In genomic region chr17:25077771-25078372, GRCm38 (mm10) we compare ENCODE assay signal across 8 mouse cellular contexts. TPM values are rescaled to one million over a fixed set of nuclear protein-coding genes. Genes with fewer than 3 reads are reported as not detected.
DNase-seq lines count a peak whose midpoint lies in the region; ATAC-seq lines count a peak whose summit lies in the region.

No protein-coding gene starts in this region.

- H3K4me3 ChIP-seq in hindbrain, embryonic 15.5 days, result 0 out of 2 replicates have a peak overlapping the region, but pooled peaks have one; percentile 23

- WGBS in hindbrain, embryonic 15.5 days, result 52% methylated on average over 13 of the region's 13 CpGs

- no peaks in the 10 kb centered on the region for H3K27me3 ChIP-seq in hindbrain, embryonic 15.5 days

- peak overlapping the region; percentile 68 for H3K27ac ChIP-seq in hindbrain, embryonic 15.5 days (replicated peaks)

- peak; percentile 39 to 62 for DNase-seq in frontal cortex, postnatal 10 days (ENCODE audit: low spot score in 2 of 2)
- DNase-seq in brain, embryonic 18.5 days (ENCODE audit: low read depth, low spot score), result peak; percentile 6
- DNase-seq in frontal cortex, postnatal 36 days (ENCODE audit: low spot score in 2 of 2), result peak; percentile 20 to 35
- DNase-seq in layer of hippocampus, postnatal 36 days, result peak; percentile 58 to 62
- DNase-seq in lung, postnatal 14 days, result peak; percentile 90

- no peaks in the 10 kb centered on the region for H3K36me3 ChIP-seq in hindbrain, embryonic 15.5 days

- H3K4me1 ChIP-seq in hindbrain, embryonic 15.5 days (replicated peaks), result peaks cover 21% of the 10 kb centered on the region

- ATAC-seq in frontal cortex, adult (ENCODE audit: low TSS enrichment), result no peak
- ATAC-seq in hindbrain, embryonic 15.5 days (ENCODE audit: low FRiP score, low read depth), result peak; percentile 81
- no peak for ATAC-seq in activated CD4-positive, CD25-positive, alpha-beta regulatory T cell, adult 4 months

- no peaks in the 10 kb centered on the region for H3K9me3 ChIP-seq in hindbrain, embryonic 15.5 days

- H3K4me2 ChIP-seq in hindbrain, embryonic 15.5 days, result peak overlapping the region; percentile 31

- H3K9ac ChIP-seq in hindbrain, embryonic 15.5 days, result no peak overlapping the region

RNA-seq across cellular contexts. Expression of gene Tmem204, which starts 5.5 kb away (rescaled TPM):
- 10.9 TPM in 2 replicates for polyA plus RNA-seq in hindbrain, embryonic 15.5 days (2015; fragmentation: Nextera tagmentation; extraction: Ambion mirVana)
- total RNA-seq in layer of hippocampus, postnatal 36 days (2021), result 1 to 10 TPM; 7.7 to 8.2 TPM
- under 1 TPM in 1 of 2 experiments, not detected in 1; 0.63 TPM for polyA plus RNA-seq in activated CD4-positive, CD25-positive, alpha-beta regulatory T cell, adult 4 months (2017; shearing (Covaris generic))

RNA-seq across cellular contexts. Expression of gene Telo2, which starts 37.9 kb away (rescaled TPM):
- polyA plus RNA-seq in hindbrain, embryonic 15.5 days (2015; fragmentation: Nextera tagmentation; extraction: Ambion mirVana), result 51.3 and 58.9 TPM in 2 replicates
- total RNA-seq in layer of hippocampus, postnatal 36 days (2021), result 10 to 100 TPM; 36.6 to 37.8 TPM
- polyA plus RNA-seq in activated CD4-positive, CD25-positive, alpha-beta regulatory T cell, adult 4 months (2017; shearing (Covaris generic)), result 10 to 100 TPM; 16.8 to 18.7 TPM

RNA-seq across cellular contexts. Expression of gene Ptx4, which starts 42.7 kb away (rescaled TPM):
- polyA plus RNA-seq in hindbrain, embryonic 15.5 days (2015; fragmentation: Nextera tagmentation; extraction: Ambion mirVana), result not detected in 2 replicates
- 1 to 10 TPM; 2.3 to 2.5 TPM for total RNA-seq in layer of hippocampus, postnatal 36 days (2021)
- not detected for polyA plus RNA-seq in activated CD4-positive, CD25-positive, alpha-beta regulatory T cell, adult 4 months (2017; shearing (Covaris generic))

RNA-seq across cellular contexts. Expression of gene Clcn7, which starts 55.3 kb away (rescaled TPM):
- polyA plus RNA-seq in hindbrain, embryonic 15.5 days (2015; fragmentation: Nextera tagmentation; extraction: Ambion mirVana), result 29.4 and 32.2 TPM in 2 replicates
- total RNA-seq in layer of hippocampus, postnatal 36 days (2021), result 10 to 100 TPM; 52.3 to 53.0 TPM
- 10 to 100 TPM; 15.4 to 16.8 TPM for polyA plus RNA-seq in activated CD4-positive, CD25-positive, alpha-beta regulatory T cell, adult 4 months (2017; shearing (Covaris generic))

Comparison
In these comparisons a context has a peak if more than half of its experiments do, and no peak if none do; other contexts are left out.
1. DNase-seq: peak in every context shown above with its lines; median percentile 90 in lung, postnatal 14 days; 60 in layer of hippocampus, postnatal 36 days; 50 in frontal cortex, postnatal 10 days; 28 in frontal cortex, postnatal 36 days; 6 in brain, embryonic 18.5 days.